Mouse (Mus musculus): ENCODE measurements around the gene Ston2.

DNA sequence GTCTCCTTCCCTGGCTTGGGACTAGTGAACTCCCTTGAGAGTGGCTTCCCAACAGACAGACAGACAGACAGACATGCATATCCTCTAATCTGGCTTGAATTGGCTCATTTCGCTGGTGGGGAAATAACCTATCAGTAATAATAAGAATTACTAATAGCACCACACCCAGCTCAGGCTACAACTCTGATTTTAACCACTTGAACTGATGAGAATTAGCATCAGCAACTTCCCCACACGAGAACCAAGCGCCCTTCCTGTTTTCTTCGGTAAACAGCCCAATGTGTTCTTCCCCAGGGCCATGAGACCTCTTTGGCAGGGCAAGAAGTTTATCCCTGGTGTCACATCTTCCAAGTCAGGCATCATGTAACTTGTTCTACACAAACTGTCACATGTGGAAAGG, 76.5 kb downstream of the Ston2 start:
- TF ChIP-seq CTCF (IDR thresholded peaks at IDR 0.05; ENCODE audit: extremely low read depth, insufficient read depth, low read length) (no peak), POLR2A (IDR thresholded peaks at IDR 0.05; ENCODE audit: extremely low read depth, insufficient read depth, low read length) (no peak)

Measured in cortical plate, adult 2 months (tissue).